Mouse (Mus musculus): ENCODE data around the gene Tnfsf13.
"Not testable (repeated sequence)": the region's sequence is repeated elsewhere in the genome, so short reads cannot be mapped to it uniquely, and the experiment has no call there.

The Tnfsf13 gene

GRCm38 (mm10) chr11:69685526-69686148 lies at the start of gene Tnfsf13:
Gene Tnfsf13, minus strand, starts transcription at chr11:69685784.
- DNase-seq = peak; percentile 86

- not testable (repeated sequence) for DNase-seq
Observed at GRCm38 (mm10) chr11:69731408-69731807, 45.8 kb upstream of the Tnfsf13 start.

GRCm38 (mm10) chr11:69729063-69729462 lies 43.5 kb upstream of the Tnfsf13 start:
- DNase-seq = peak; percentile 78

- DNase-seq = no peak
Observed at GRCm38 (mm10) chr11:69725951-69726350, 40.4 kb upstream of the Tnfsf13 start.

GRCm38 (mm10) chr11:69723074-69723473 lies 37.5 kb upstream of the Tnfsf13 start:
- DNase-seq = no peak

- no peak for DNase-seq
Observed at GRCm38 (mm10) chr11:69720852-69721251, 35.3 kb upstream of the Tnfsf13 start.

- DNase-seq = no peak
Observed at GRCm38 (mm10) chr11:69719423-69719822, 33.8 kb upstream of the Tnfsf13 start.

- no peak for DNase-seq
Observed at GRCm38 (mm10) chr11:69718661-69719060, 33.1 kb upstream of the Tnfsf13 start.

GRCm38 (mm10) chr11:69716953-69717352 lies 31.4 kb upstream of the Tnfsf13 start:
- DNase-seq = no peak

- peak; percentile 19 for DNase-seq
Observed at GRCm38 (mm10) chr11:69715929-69716328, 30.3 kb upstream of the Tnfsf13 start.

- DNase-seq = peak; percentile 50
Observed at GRCm38 (mm10) chr11:69715482-69715881, 29.9 kb upstream of the Tnfsf13 start.

- no peak for DNase-seq
Observed at GRCm38 (mm10) chr11:69714636-69715329, 29.2 kb upstream of the Tnfsf13 start.

- DNase-seq = no peak
Observed at GRCm38 (mm10) chr11:69712954-69713672, 27.5 kb upstream of the Tnfsf13 start.

GRCm38 (mm10) chr11:69711082-69711481 lies 25.5 kb upstream of the Tnfsf13 start:
- DNase-seq = no peak

GRCm38 (mm10) chr11:69710470-69710869 lies 24.9 kb upstream of the Tnfsf13 start:
- DNase-seq = no peak

- no peak for DNase-seq
Observed at GRCm38 (mm10) chr11:69709554-69710446, 24.2 kb upstream of the Tnfsf13 start.

- DNase-seq = no peak
Observed at GRCm38 (mm10) chr11:69708614-69709265, 23.2 kb upstream of the Tnfsf13 start.

- no peak for DNase-seq
Observed at GRCm38 (mm10) chr11:69707873-69708381, 22.3 kb upstream of the Tnfsf13 start.

GRCm38 (mm10) chr11:69707480-69707847 lies 21.9 kb upstream of the Tnfsf13 start:
- no peak for DNase-seq

GRCm38 (mm10) chr11:69706775-69707479 lies 21.3 kb upstream of the Tnfsf13 start:
- peak; percentile 28 for DNase-seq

GRCm38 (mm10) chr11:69704613-69705010 lies 19.0 kb upstream of the Tnfsf13 start:
- DNase-seq = no peak

Data from lung, postnatal 14 days (tissue).